Mouse (Mus musculus) MEL (cell line): Measurements from ENCODE around the gene Creb5. TPM values are rescaled to one million over a fixed set of nuclear protein-coding genes. Genes with fewer than 3 reads are reported as not detected.

ENCODE experiments used
- DNase-seq: peaks from one replicate; pipeline ENCODE4 v3.0.0; 2011; ENCODE audit warnings: low read depth, low spot score
- H3K27ac ChIP-seq: 2 replicates; pipeline ENCODE4 v1.5.1; 2012; ENCODE audit warnings: low read depth, mild to moderate bottlenecking, control low read depth, low read length, moderate library complexity; ENCODE audit not compliant: control insufficient read depth
- H3K27me3 ChIP-seq, 2 experiments: fragments of 150-350 bp in 1 of 2; sonication (generic) in 1 of 2; 2 replicates each; pipeline ENCODE4 v1.6.1; 2012; ENCODE audit warnings: low read length in 2 of 2, mild to moderate bottlenecking in 2 of 2, improper control_type of control experiment in 1 of 2, moderate library complexity in 1 of 2; ENCODE audit not compliant: insufficient read depth in 2 of 2, control insufficient read depth in 1 of 2
- H3K36me3 ChIP-seq, 2 experiments: 2 replicates each; pipeline ENCODE4 v1.6.1; 2012 to 2014; ENCODE audit warnings: low read length in 2 of 2, improper control_type of control experiment in 1 of 2, inconsistent platforms in 1 of 2, mild to moderate bottlenecking in 1 of 2; ENCODE audit not compliant: insufficient read depth in 2 of 2, control insufficient read depth in 1 of 2
- H3K4me1 ChIP-seq, 2 experiments: fragments of 150-350 bp in 1 of 2; sonication (generic) in 1 of 2; 2 replicates each; pipeline ENCODE4 v1.6.1; 2012; ENCODE audit warnings: low read length in 2 of 2, improper control_type of control experiment in 1 of 2, mild to moderate bottlenecking in 1 of 2; ENCODE audit not compliant: insufficient read depth in 2 of 2, control insufficient read depth in 1 of 2
- H3K4me3 ChIP-seq, 2 experiments: fragments of 150-350 bp in 1 of 2; sonication (generic) in 1 of 2; 2 replicates each; pipeline ENCODE4 v1.5.1; 2012; ENCODE audit warnings: low read depth in 2 of 2, low read length in 2 of 2, mild to moderate bottlenecking in 2 of 2, moderate library complexity in 2 of 2, control low read depth in 1 of 2, improper control_type of control experiment in 1 of 2; ENCODE audit not compliant: control insufficient read depth in 1 of 2, insufficient read depth in 1 of 2
- H3K79me2 ChIP-seq: 2 replicates; pipeline ENCODE4 v1.6.1; 2012; ENCODE audit warnings: mild to moderate bottlenecking, low read length, moderate library complexity; ENCODE audit not compliant: control insufficient read depth, poor library complexity, insufficient read depth
- H3K9ac ChIP-seq: 2 replicates; pipeline ENCODE4 v1.6.1; 2012; ENCODE audit warnings: low read depth, mild to moderate bottlenecking, control low read depth, low read length, moderate library complexity; ENCODE audit not compliant: control insufficient read depth, poor library complexity, severe bottlenecking
- H3K9me3 ChIP-seq: fragments of 150-350 bp; sonication (generic); replicated peaks from 2 replicates; pipeline ENCODE4 v1.6.1; 2012; ENCODE audit warnings: mild to moderate bottlenecking, low read length, improper control_type of control experiment, moderate library complexity; ENCODE audit not compliant: insufficient read depth
- BHLHE40 ChIP-seq: IDR thresholded peaks from 2 replicates; pipeline ENCODE4 v1.6.1; 2012; ENCODE audit warnings: low read depth, mild to moderate bottlenecking, inconsistent platforms, low read length, improper control_type of control experiment, borderline replicate concordance
- CTCF ChIP-seq, 3 experiments: IDR thresholded peaks in 2 of 3; conservative IDR thresholded peaks in 1 of 3; 2 replicates each; pipeline ENCODE4 v1.5.1; 2011 to 2012; ENCODE audit warnings: low read length in 3 of 3, low read depth in 2 of 3, mild to moderate bottlenecking in 2 of 3, improper control_type of control experiment in 1 of 3, inconsistent platforms in 1 of 3, mixed read lengths in 1 of 3, moderate library complexity in 1 of 3; ENCODE audit not compliant: control insufficient read depth in 1 of 3, insufficient read depth in 1 of 3, poor library complexity in 1 of 3, severe bottlenecking in 1 of 3
- ETS1 ChIP-seq: IDR thresholded peaks from 2 replicates; pipeline ENCODE4 v1.6.1; 2012; ENCODE audit warnings: low read depth, mild to moderate bottlenecking, inconsistent platforms, low read length, improper control_type of control experiment, moderate library complexity
- GATA1 ChIP-seq: IDR thresholded peaks from 2 replicates; pipeline ENCODE4 v1.6.1; 2011; ENCODE audit warnings: low read depth, low read length, improper control_type of control experiment
- JUND ChIP-seq: IDR thresholded peaks from 2 replicates; pipeline ENCODE4 v1.6.1; 2011; ENCODE audit warnings: low read depth, mild to moderate bottlenecking, improper control_type of control experiment, low read length
- MYC ChIP-seq: IDR thresholded peaks from 2 replicates; pipeline ENCODE4 v1.6.1; 2011; ENCODE audit warnings: low read depth, mild to moderate bottlenecking, low read length, improper control_type of control experiment, moderate library complexity
- NELFE ChIP-seq: IDR thresholded peaks from 2 replicates; pipeline ENCODE4 v1.6.1; 2011; ENCODE audit warnings: low read depth, low read length, improper control_type of control experiment
- POLR2A ChIP-seq, 2 experiments: IDR thresholded peaks; 2 replicates each; pipeline ENCODE4 v1.6.1; 2011 to 2012; ENCODE audit warnings: low read length in 2 of 2, mild to moderate bottlenecking in 2 of 2, control low read depth in 1 of 2, improper control_type of control experiment in 1 of 2, low read depth in 1 of 2, moderate library complexity in 1 of 2; ENCODE audit not compliant: control insufficient read depth in 1 of 2, insufficient read depth in 1 of 2, poor library complexity in 1 of 2
- RAD21 ChIP-seq: IDR thresholded peaks from 2 replicates; pipeline ENCODE4 v1.6.1; 2011; ENCODE audit warnings: mild to moderate bottlenecking, low read depth, low read length, improper control_type of control experiment
- SMC3 ChIP-seq: IDR thresholded peaks from 2 replicates; pipeline ENCODE4 v1.6.1; 2011; ENCODE audit warnings: low read depth, low read length, improper control_type of control experiment
- TAL1 ChIP-seq: IDR thresholded peaks from 2 replicates; pipeline ENCODE4 v1.6.1; 2012; ENCODE audit warnings: mild to moderate bottlenecking, inconsistent platforms, low read length, moderate library complexity, mixed read lengths
- TCF12 ChIP-seq: IDR thresholded peaks from 2 replicates; pipeline ENCODE4 v1.6.1; 2014; ENCODE audit warnings: low read depth, mild to moderate bottlenecking, inconsistent platforms, low read length, improper control_type of control experiment, moderate library complexity
- UBTF ChIP-seq: IDR thresholded peaks from 2 replicates; pipeline ENCODE4 v1.6.1; 2012; ENCODE audit warnings: low read depth, mild to moderate bottlenecking, inconsistent platforms, low read length, improper control_type of control experiment, moderate library complexity, borderline replicate concordance; ENCODE audit not compliant: insufficient read depth
- ZKSCAN1 ChIP-seq: IDR thresholded peaks from 2 replicates; pipeline ENCODE4 v1.6.1; 2012; ENCODE audit warnings: low read depth, mild to moderate bottlenecking, inconsistent platforms, low read length, improper control_type of control experiment, moderate library complexity
- ZMIZ1 ChIP-seq: IDR thresholded peaks from 2 replicates; pipeline ENCODE4 v1.6.1; 2012; ENCODE audit warnings: low read depth, mild to moderate bottlenecking, inconsistent platforms, low read length, improper control_type of control experiment, moderate library complexity
- ZNF384 ChIP-seq: IDR thresholded peaks from 2 replicates; pipeline ENCODE4 v1.6.1; 2012; ENCODE audit warnings: low read depth, mild to moderate bottlenecking, inconsistent platforms, low read length, improper control_type of control experiment
- polyA plus RNA-seq, 2 experiments: library from polyadenylated mRNA; stranded (reverse) in 1 of 2; unstranded in 1 of 2; fragments of >175 nt in 1 of 2; fragments of >200 nt in 1 of 2; gene quantifications; 2 replicates each; pipeline versions ENCODE4 v1.2.1 to v1.2.4; 2012; ENCODE audit warnings: low replicate concordance in 2 of 2, low read depth in 1 of 2; ENCODE audit not compliant: insufficient read length in 2 of 2, insufficient read depth in 1 of 2, missing spikeins in 1 of 2
- total RNA-seq: library from RNA; depleted of rRNA; stranded (reverse); fragments of 300-350 nt; gene quantifications from 2 replicates; pipeline ENCODE4 v1.2.3, GENCODE M21; 2012

Gene Creb5
- total and polyA plus RNA-seq, 3 experiments, result not detected

DNA sequence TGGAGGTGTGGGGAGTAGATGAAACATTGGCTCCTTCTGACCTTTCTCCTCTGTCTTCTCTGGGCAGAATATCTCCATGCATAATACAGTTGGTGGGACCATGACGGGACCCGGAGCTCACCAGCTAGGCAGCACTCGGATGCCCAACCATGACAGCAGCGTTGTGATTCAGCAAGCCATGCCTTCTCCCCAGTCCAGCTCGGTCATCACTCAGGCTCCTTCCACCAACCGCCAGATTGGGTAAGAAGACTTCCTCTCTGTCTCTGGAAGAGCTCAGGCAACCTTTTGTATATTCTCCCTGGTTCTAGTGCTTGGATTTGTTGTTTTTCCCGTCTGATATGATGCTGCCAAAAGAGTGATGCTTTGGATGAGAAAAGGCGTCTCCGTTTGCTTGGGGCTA is 160.4 kb downstream of the Creb5 start:
- Histone ChIP-seq H3K9me3 (no peaks in the 10 kb centered on the region), H3K27me3 (no peaks in the 10 kb centered on the region), H3K4me1 (no peaks in the 10 kb centered on the region), H3K79me2 (no peaks in the 10 kb centered on the region), H3K4me3 (no peak overlapping the region), H3K9ac (no peak overlapping the region), H3K36me3 (no peaks in the 10 kb centered on the region), H3K27ac (no peak overlapping the region)
- no peak for TF ChIP-seq TAL1
- no peak for TF ChIP-seq POLR2A (IDR thresholded peaks at IDR 0.05; ENCODE audit: control insufficient read depth in 1 of 2, insufficient read depth in 1 of 2, low read depth in 1 of 2, low read length in 2 of 2, poor library complexity in 1 of 2)
- TF ChIP-seq ZKSCAN1, result no peak
- DNase-seq, result no peak

DNA sequence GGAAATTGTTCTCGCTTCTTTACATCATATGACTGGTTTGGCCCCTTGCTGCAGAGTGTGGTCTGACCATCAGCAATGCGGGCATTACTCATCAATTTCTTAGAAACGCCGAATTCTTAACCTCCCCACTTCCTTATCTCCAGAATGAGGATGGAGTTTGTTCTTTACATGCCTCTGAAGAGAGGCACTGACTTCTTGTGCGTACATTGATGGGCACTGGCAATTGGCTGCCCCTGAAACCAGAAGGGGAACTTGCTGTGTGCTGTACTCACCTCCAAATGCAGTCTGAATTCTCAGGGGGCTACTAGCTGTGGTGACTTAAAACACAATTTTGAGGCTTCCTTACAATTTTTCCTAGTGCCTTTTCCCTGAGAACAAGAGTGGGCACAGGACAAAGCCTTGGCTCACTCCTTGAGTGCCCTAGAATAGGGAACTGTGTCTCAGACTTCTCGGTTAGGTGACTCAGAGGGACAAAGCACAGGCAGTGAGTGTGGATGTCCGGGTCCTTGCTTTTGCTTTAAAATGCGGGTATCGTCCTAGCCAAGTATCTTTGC is 161.3 kb downstream of the Creb5 start:
- H3K4me3 ChIP-seq, result no peak overlapping the region
- no peak overlapping the region for H3K9ac ChIP-seq
- no peaks in the 10 kb centered on the region for H3K79me2 ChIP-seq
- H3K9me3 ChIP-seq, result no peaks in the 10 kb centered on the region
- H3K4me1 ChIP-seq, result no peaks in the 10 kb centered on the region
- DNase-seq, result no peak
- no peaks in the 10 kb centered on the region for H3K27me3 ChIP-seq
- TF ChIP-seq NELFE, result no peak
- TF ChIP-seq GATA1, result no peak
- no peak for TF ChIP-seq JUND
- TF ChIP-seq TCF12, result no peak
- no peak for TF ChIP-seq MYC
- TF ChIP-seq BHLHE40, result no peak
- no peak for TF ChIP-seq POLR2A (IDR thresholded peaks at IDR 0.05; ENCODE audit: control insufficient read depth in 1 of 2, insufficient read depth in 1 of 2, low read depth in 1 of 2, low read length in 2 of 2, poor library complexity in 1 of 2)
- TF ChIP-seq CTCF (IDR thresholded peaks at IDR 0.05 in 2 of 3, conservative IDR thresholded peaks at IDR 0.05 in 1 of 3; ENCODE audit: control insufficient read depth in 1 of 3, insufficient read depth in 1 of 3, low read depth in 2 of 3, low read length in 3 of 3, poor library complexity in 1 of 3, severe bottlenecking in 1 of 3), result no peak
- no peak for TF ChIP-seq SMC3
- no peak for TF ChIP-seq ZMIZ1
- no peak for TF ChIP-seq ZNF384
- TF ChIP-seq, all 39 proteins: peak for 0
- no peak overlapping the region for H3K27ac ChIP-seq
- no peaks in the 10 kb centered on the region for H3K36me3 ChIP-seq

DNA sequence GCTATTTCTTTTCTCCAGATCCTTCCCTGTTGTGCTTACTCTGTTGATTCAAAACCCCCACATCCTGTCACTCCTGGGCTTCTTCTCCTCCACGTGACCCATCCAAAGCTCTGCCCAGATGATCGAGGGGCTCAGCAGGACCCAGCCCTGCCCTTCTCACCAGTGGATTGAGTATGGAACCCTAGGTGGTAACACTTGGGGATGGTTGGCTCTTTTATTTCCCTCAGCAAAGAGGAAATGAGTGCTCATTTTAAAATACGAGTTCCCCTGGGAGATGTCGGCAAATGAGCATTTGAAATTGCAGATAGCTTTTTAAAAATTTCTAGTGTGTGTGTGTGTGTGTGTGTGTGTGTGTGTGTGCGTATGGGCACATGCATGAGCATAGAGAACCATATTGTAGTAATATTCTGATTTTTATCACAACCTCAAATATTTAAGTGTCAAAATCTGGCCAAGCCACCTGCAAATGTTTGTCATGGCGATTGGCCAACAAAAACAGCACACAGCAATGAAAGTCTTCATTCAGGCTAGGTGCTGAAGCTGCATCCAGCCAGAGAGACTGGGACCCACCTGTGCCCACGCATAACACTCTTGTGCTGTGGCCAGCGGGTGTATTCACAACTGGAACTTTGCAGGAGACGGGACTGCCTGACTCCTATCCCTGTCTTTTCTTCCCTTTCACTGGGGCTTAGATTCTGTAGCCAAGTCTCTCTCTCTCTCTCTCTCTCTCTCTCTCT is 162.5 kb downstream of the Creb5 start:
- Histone ChIP-seq H3K79me2 (no peaks in the 10 kb centered on the region), H3K9me3 (no peaks in the 10 kb centered on the region), H3K9ac (no peak overlapping the region), H3K27ac (no peak overlapping the region), H3K4me1 (no peaks in the 10 kb centered on the region), H3K27me3 (no peaks in the 10 kb centered on the region), H3K4me3 (no peak overlapping the region), H3K36me3 (no peaks in the 10 kb centered on the region)
- TF ChIP-seq ETS1, result no peak
- no peak for TF ChIP-seq TCF12
- TF ChIP-seq ZKSCAN1, result no peak
- TF ChIP-seq SMC3, result no peak
- no peak for TF ChIP-seq UBTF
- no peak for TF ChIP-seq RAD21
- no peak for DNase-seq
